Comparison of ENCODE assay signal across 8 mouse cellular contexts in the genomic region with DNA sequence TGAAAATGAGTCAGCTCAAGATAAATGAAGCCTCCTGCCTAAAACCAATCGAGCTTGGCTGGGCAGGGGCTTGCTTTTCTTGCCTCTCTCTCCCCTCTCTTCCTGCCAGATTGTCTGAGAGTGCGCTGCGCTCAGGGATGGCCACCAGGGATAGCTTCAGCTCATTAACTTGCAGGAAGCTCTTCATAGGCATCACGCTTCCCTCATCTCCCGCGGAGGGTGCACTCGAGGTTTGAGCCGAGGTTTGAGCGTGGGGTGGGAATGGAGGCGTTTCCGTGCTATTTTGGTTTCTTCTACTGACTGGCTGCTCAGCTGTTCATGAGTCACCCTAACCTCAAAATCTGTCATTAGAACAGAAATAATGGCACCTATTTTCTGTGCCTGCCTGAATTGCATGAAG.
DNase-seq lines count a peak whose midpoint lies in the region; ATAC-seq and TF ChIP-seq lines count a peak whose summit lies in the region.

No protein-coding gene starts in this region.

- no peaks in the 10 kb centered on the region for H3K27me3 ChIP-seq in intestine, postnatal 0 days (replicated peaks; ENCODE audit: control insufficient read depth, insufficient read depth, low read length)
- H3K27me3 ChIP-seq in intestine, embryonic 16.5 days (replicated peaks; ENCODE audit: control insufficient read depth, insufficient read depth, low read length): no peaks in the 10 kb centered on the region
- no peaks in the 10 kb centered on the region for H3K27me3 ChIP-seq in embryonic facial prominence, embryonic 13.5 days
- H3K27me3 ChIP-seq in heart, postnatal 0 days (ENCODE audit: control insufficient read depth, insufficient read depth, low read length): no peaks in the 10 kb centered on the region

- no peak overlapping the region for H3K9ac ChIP-seq in intestine, postnatal 0 days (ENCODE audit: low read depth, low read length)
- no peak overlapping the region for H3K9ac ChIP-seq in intestine, embryonic 16.5 days (ENCODE audit: low read depth, low read length)
- H3K9ac ChIP-seq in embryonic facial prominence, embryonic 13.5 days: no peak overlapping the region
- no peak overlapping the region for H3K9ac ChIP-seq in heart, postnatal 0 days (replicated peaks; ENCODE audit: low read depth, low read length)

- H3K4me3 ChIP-seq in intestine, postnatal 0 days (ENCODE audit: low read depth, low read length): no peak overlapping the region
- H3K4me3 ChIP-seq in intestine, embryonic 16.5 days (ENCODE audit: low read length): no peak overlapping the region
- no peak overlapping the region for H3K4me3 ChIP-seq in embryonic facial prominence, embryonic 13.5 days
- H3K4me3 ChIP-seq in heart, postnatal 0 days (ENCODE audit: low read depth, low read length): no peak overlapping the region
- H3K4me3 ChIP-seq in left cerebral cortex, adult 2 months: no peak overlapping the region

- H3K27ac ChIP-seq in intestine, postnatal 0 days (ENCODE audit: low read depth, low read length): no peak overlapping the region
- H3K27ac ChIP-seq in intestine, embryonic 16.5 days (ENCODE audit: low read length): no peak overlapping the region
- no peak overlapping the region for H3K27ac ChIP-seq in embryonic facial prominence, embryonic 13.5 days
- no peak overlapping the region for H3K27ac ChIP-seq in heart, postnatal 0 days (ENCODE audit: low read depth)
- H3K27ac ChIP-seq in left cerebral cortex, adult 2 months: peak overlapping the region; percentile 85

- ATAC-seq in intestine, postnatal 0 days: no peak
- no peak for ATAC-seq in intestine, embryonic 16.5 days
- no peak for ATAC-seq in embryonic facial prominence, embryonic 13.5 days (ENCODE audit: insufficient number of reproducible peaks, insufficient read depth, low FRiP score, low TSS enrichment, low read depth)
- no peak; the same call in 1 of the 2 replicates for ATAC-seq in heart, postnatal 0 days (ENCODE audit: insufficient read depth, low read depth)

- intact Hi-C loops in left cerebral cortex, adult 2 months (cut with DNase I): loop anchor here (1.0 to 5.0 kb wide), 7 partner anchors 37 to 228 kb away; partner anchors contain the start of gene Spry2

- no peaks in the 10 kb centered on the region for H3K4me1 ChIP-seq in intestine, postnatal 0 days (replicated peaks; ENCODE audit: control insufficient read depth, insufficient read depth, low read length)
- H3K4me1 ChIP-seq in intestine, embryonic 16.5 days (ENCODE audit: control insufficient read depth, insufficient read depth, low read length): no peaks in the 10 kb centered on the region
- H3K4me1 ChIP-seq in embryonic facial prominence, embryonic 13.5 days: peaks cover 13% of the 10 kb centered on the region
- no peaks in the 10 kb centered on the region for H3K4me1 ChIP-seq in heart, postnatal 0 days (ENCODE audit: control insufficient read depth, insufficient read depth)

- 0 out of 2 replicates have a peak, but pooled peaks have one; percentile 6 for TF ChIP-seq CTCF in intestine, postnatal 0 days (IDR thresholded peaks at IDR 0.05; ENCODE audit: low read depth)
- TF ChIP-seq CTCF in heart, postnatal 0 days (IDR thresholded peaks at IDR 0.05; ENCODE audit: low read depth): no peak
- peak; percentile 38 for TF ChIP-seq CTCF in left cerebral cortex, adult 2 months (IDR thresholded peaks at IDR 0.05)

- H3K36me3 ChIP-seq in intestine, postnatal 0 days (ENCODE audit: control insufficient read depth, insufficient read depth): no peaks in the 10 kb centered on the region
- no peaks in the 10 kb centered on the region for H3K36me3 ChIP-seq in intestine, embryonic 16.5 days (ENCODE audit: control insufficient read depth, insufficient read depth, low read length)
- no peaks in the 10 kb centered on the region for H3K36me3 ChIP-seq in embryonic facial prominence, embryonic 13.5 days
- H3K36me3 ChIP-seq in heart, postnatal 0 days (replicated peaks; ENCODE audit: control insufficient read depth, insufficient read depth, low read length): no peaks in the 10 kb centered on the region

- peaks cover 3% of the 10 kb centered on the region; the same call in 1 of the 2 replicates for H3K9me3 ChIP-seq in intestine, postnatal 0 days (ENCODE audit: control insufficient read depth)
- H3K9me3 ChIP-seq in intestine, embryonic 16.5 days (ENCODE audit: control insufficient read depth, low read length): no peaks in the 10 kb centered on the region
- H3K9me3 ChIP-seq in embryonic facial prominence, embryonic 13.5 days: 0 out of 2 replicates have a peak, but pooled peaks cover 2% of the 10 kb centered on the region
- H3K9me3 ChIP-seq in heart, postnatal 0 days (replicated peaks; ENCODE audit: control insufficient read depth, low read length): peaks cover 6% of the 10 kb centered on the region; the same call in 1 of the 2 replicates

- H3K4me2 ChIP-seq in intestine, postnatal 0 days (replicated peaks; ENCODE audit: low read depth): no peak overlapping the region
- no peak overlapping the region for H3K4me2 ChIP-seq in intestine, embryonic 16.5 days (ENCODE audit: low read depth, low read length)
- H3K4me2 ChIP-seq in embryonic facial prominence, embryonic 13.5 days: 0 out of 2 replicates have a peak overlapping the region, but pooled peaks have one; percentile 20
- peak overlapping the region; percentile 35 for H3K4me2 ChIP-seq in heart, postnatal 0 days (ENCODE audit: low read depth, low read length)

- peak; percentile 37 for DNase-seq in adipocyte (ENCODE audit: low spot score)
- peak; percentile 46 for DNase-seq in heart, postnatal 0 days (ENCODE audit: low spot score)
- peak; percentile 78 to 82 for DNase-seq in left cerebral cortex, adult 2 months (ENCODE audit: extremely low spot score in 1 of 2, low spot score in 2 of 2)
- peak; percentile 93 for DNase-seq in right cerebral cortex, adult 18-20 months
- no peak for DNase-seq in yolk sac, embryonic 10.5 days (ENCODE audit: low spot score)

- no peak for TF ChIP-seq EP300 in heart, postnatal 0 days (IDR thresholded peaks at IDR 0.05; ENCODE audit: low read depth)

- WGBS in intestine, postnatal 0 days: 57% methylated on average over 11 of the region's 11 CpGs
- 55% methylated on average over 11 of the region's 11 CpGs for WGBS in intestine, embryonic 16.5 days
- WGBS in embryonic facial prominence, embryonic 13.5 days: 33% methylated on average over 11 of the region's 11 CpGs
- 9% methylated on average over 11 of the region's 11 CpGs for WGBS in heart, postnatal 0 days

Comparison
In these comparisons a context has a peak if more than half of its experiments do, and no peak if none do; other contexts are left out.
1. H3K4me2 ChIP-seq: peak in embryonic facial prominence, embryonic 13.5 days (single experiment) and heart, postnatal 0 days (single experiment); none in intestine, postnatal 0 days (single experiment) and intestine, embryonic 16.5 days (single experiment).